Mouse (Mus musculus): ENCODE measurements around the gene Hcn2.

DNA sequence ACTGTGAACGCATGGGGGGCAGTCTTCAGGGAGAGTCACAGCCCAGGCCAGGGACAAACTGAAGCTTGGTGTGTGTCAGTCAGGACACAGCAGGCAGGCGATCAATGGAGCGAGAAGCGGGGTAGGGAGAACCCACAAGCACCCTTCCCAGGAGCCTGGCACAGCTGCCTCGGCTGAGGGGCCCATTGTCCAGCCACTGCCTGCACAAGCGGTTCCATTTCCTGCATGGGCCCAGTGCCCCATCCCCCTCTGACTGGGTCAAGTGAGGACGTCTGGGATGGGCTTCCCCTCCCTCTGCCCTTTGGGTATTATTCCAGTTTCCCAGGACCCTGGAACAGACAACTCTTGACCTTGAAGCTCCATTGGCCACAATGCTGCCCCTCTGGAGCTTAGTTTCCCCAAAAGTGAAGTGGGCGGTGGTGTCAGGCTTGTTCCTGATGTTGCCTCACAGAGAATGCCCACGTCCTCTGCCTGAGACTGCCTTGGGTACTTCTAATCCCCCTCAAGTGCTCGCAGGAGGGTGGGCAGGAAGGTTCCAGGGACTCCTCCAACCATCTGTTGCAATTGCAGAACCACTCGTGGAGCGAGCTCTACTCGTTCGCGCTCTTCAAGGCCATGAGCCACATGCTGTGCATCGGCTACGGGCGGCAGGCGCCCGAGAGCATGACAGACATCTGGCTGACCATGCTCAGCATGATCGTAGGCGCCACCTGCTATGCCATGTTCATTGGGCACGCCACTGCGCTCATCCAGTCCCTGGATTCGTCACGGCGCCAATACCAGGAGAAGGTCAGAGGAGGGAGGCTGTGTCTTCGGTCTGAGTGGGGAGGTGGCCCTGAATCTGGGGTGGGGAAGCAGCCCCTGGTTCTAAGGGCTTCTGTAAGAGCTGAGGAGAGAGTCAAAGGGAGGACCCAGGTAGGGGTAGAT, 12.2 kb downstream of the Hcn2 start:
- no peak for TF ChIP-seq CTCF (IDR thresholded peaks at IDR 0.05; ENCODE audit: low read depth)
- TF ChIP-seq EP300 (IDR thresholded peaks at IDR 0.05; ENCODE audit: low read depth), result no peak

Data from liver, postnatal 0 days (tissue).